19 mouse cellular contexts compared by ENCODE assay signal in genomic region chr16:33774972-33775371, GRCm38 (mm10). TPM values are rescaled to one million over a fixed set of nuclear protein-coding genes. Genes with fewer than 3 reads are reported as not detected.
DNase-seq lines count a peak whose midpoint lies in the region; ATAC-seq lines count a peak whose summit lies in the region.
"Had no signal": no experiment of that assay in that cellular context is flagged by ENCODE, and none has a peak within 500 bp of the region (broad histone marks: within the 10 kb centered on the region; RNA-seq: fewer than 3 reads in every experiment).

No protein-coding gene starts in this region.

- H3K27me3 ChIP-seq in kidney, embryonic 15.5 days: no peaks in the 10 kb centered on the region
- H3K27me3 ChIP-seq in midbrain, embryonic 10.5 days (ENCODE audit: low read depth, poor library complexity, severe bottlenecking): no peaks in the 10 kb centered on the region
- H3K27me3 ChIP-seq: embryonic facial prominence, embryonic 13.5 days; midbrain, embryonic 12.5 days had no signal

- peak; percentile 13 to 19 for DNase-seq in cerebellum, adult 18-20 months
- no peak for DNase-seq in cerebellum, adult 11 months
- DNase-seq in kidney, adult 18-20 months: no peak
- DNase-seq in 3T3-L1 (ENCODE audit: low read depth, low spot score): peak; percentile 28
- DNase-seq in adrenal gland, postnatal 36 days: peak; percentile 48 to 51
- DNase-seq in midbrain, embryonic 10.5 days (ENCODE audit: low spot score): no peak
- DNase-seq in layer of hippocampus, postnatal 25 days (ENCODE audit: extremely low spot score in 1 of 2, low spot score in 1 of 2): no peak
- DNase-seq: heart, adult 2 months; kidney, postnatal 4 days; layer of hippocampus, postnatal 36 days; right cerebral cortex, adult 18-20 months; thymus, adult 18-20 months had no signal

- 0 out of 2 replicates have a peak overlapping the region, but pooled peaks have one; percentile 22 for H3K27ac ChIP-seq in kidney, embryonic 15.5 days
- H3K27ac ChIP-seq in midbrain, embryonic 10.5 days (replicated peaks): no peak overlapping the region
- H3K27ac ChIP-seq: embryonic facial prominence, embryonic 13.5 days; heart, adult 2 months; limb, embryonic 10.5 days; liver, embryonic 14.5 days; midbrain, embryonic 12.5 days had no signal

- ATAC-seq in kidney, embryonic 15.5 days (replicated peaks; ENCODE audit: low FRiP score): no peak

- no peak overlapping the region for H3K4me2 ChIP-seq in kidney, embryonic 15.5 days
- H3K4me2 ChIP-seq: embryonic facial prominence, embryonic 13.5 days; midbrain, embryonic 12.5 days had no signal

- WGBS in kidney, embryonic 15.5 days: 68% methylated on average over 3 of the region's 3 CpGs
- 90% methylated on average over 3 of the region's 3 CpGs for WGBS in midbrain, embryonic 10.5 days

- H3K9me3 ChIP-seq in kidney, embryonic 15.5 days (replicated peaks): no peaks in the 10 kb centered on the region
- H3K9me3 ChIP-seq in midbrain, embryonic 10.5 days (replicated peaks): no peaks in the 10 kb centered on the region
- H3K9me3 ChIP-seq: embryonic facial prominence, embryonic 13.5 days; G1E; limb, embryonic 10.5 days; midbrain, embryonic 12.5 days had no signal

- H3K9ac ChIP-seq in kidney, embryonic 15.5 days: no peak overlapping the region
- H3K9ac ChIP-seq: embryonic facial prominence, embryonic 13.5 days; liver, embryonic 14.5 days; midbrain, embryonic 12.5 days had no signal

- no peak overlapping the region for H3K4me3 ChIP-seq in kidney, embryonic 15.5 days (replicated peaks)
- H3K4me3 ChIP-seq in midbrain, embryonic 10.5 days: no peak overlapping the region
- H3K4me3 ChIP-seq: embryonic facial prominence, embryonic 13.5 days; heart, adult 2 months; limb, embryonic 10.5 days; midbrain, embryonic 12.5 days; myocyte had no signal

- no peaks in the 10 kb centered on the region for H3K4me1 ChIP-seq in kidney, embryonic 15.5 days
- H3K4me1 ChIP-seq in midbrain, embryonic 10.5 days: no peaks in the 10 kb centered on the region
- H3K4me1 ChIP-seq: embryonic facial prominence, embryonic 13.5 days; midbrain, embryonic 12.5 days had no signal

- H3K36me3 ChIP-seq in kidney, embryonic 15.5 days: no peaks in the 10 kb centered on the region
- no peaks in the 10 kb centered on the region for H3K36me3 ChIP-seq in midbrain, embryonic 10.5 days
- H3K36me3 ChIP-seq: embryonic facial prominence, embryonic 13.5 days; limb, embryonic 10.5 days; midbrain, embryonic 12.5 days had no signal

RNA-seq across cellular contexts. Expression of gene Muc13, which starts 18.9 kb away (rescaled TPM):
- polyA plus RNA-seq in kidney, embryonic 15.5 days (2015; fragmentation: Nextera tagmentation; extraction: Ambion mirVana): 0.19 and 1.4 TPM in 2 replicates
- total RNA-seq in adrenal gland, postnatal 36 days (2021): not detected
- 0.10 and 0.15 TPM in 2 replicates for polyA plus RNA-seq in midbrain, embryonic 10.5 days (2016; fragmentation: Nextera tagmentation; extraction: Ambion mirVana)
- total RNA-seq in layer of hippocampus, postnatal 25 days (2021): not detected
- total RNA-seq: heart, adult 2 months; layer of hippocampus, postnatal 36 days had no signal

RNA-seq across cellular contexts. Expression of gene Itgb5, which starts 54.5 kb away (rescaled TPM):
- polyA plus RNA-seq in kidney, embryonic 15.5 days (2015; fragmentation: Nextera tagmentation; extraction: Ambion mirVana): 44.4 and 46.9 TPM in 2 replicates
- total RNA-seq in adrenal gland, postnatal 36 days (2021): 100 to 1,000 TPM; 178 to 230 TPM
- 9.0 and 13.6 TPM in 2 replicates for polyA plus RNA-seq in midbrain, embryonic 10.5 days (2016; fragmentation: Nextera tagmentation; extraction: Ambion mirVana)
- total RNA-seq in layer of hippocampus, postnatal 25 days (2021): 10 to 100 TPM; 38.7 to 42.3 TPM

Comparison
In these comparisons a context has a peak if more than half of its experiments do, and no peak if none do; other contexts are left out.
1. DNase-seq: peak in cerebellum, adult 18-20 months (2 of 2), 3T3-L1 (single experiment) and adrenal gland, postnatal 36 days (2 of 2); none in cerebellum, adult 11 months (single experiment), kidney, adult 18-20 months (single experiment), midbrain, embryonic 10.5 days (single experiment) and layer of hippocampus, postnatal 25 days (0 of 2).
2. RNA of gene Itgb5, which starts 54.5 kb away (total RNA-seq): 178 to 230 TPM in adrenal gland, postnatal 36 days; 38.7 to 42.3 TPM in layer of hippocampus, postnatal 25 days; every median in the first group is over 4 times any median in the second.